Mouse (Mus musculus) spleen, adult 10 weeks (tissue): ENCODE measurements around the gene Dnah5. TPM values are rescaled to one million over a fixed set of nuclear protein-coding genes. Genes with fewer than 3 reads are reported as not detected.

Experiments
- polyA plus RNA-seq: library from polyadenylated mRNA; stranded (reverse); fragments of 350-450 nt; fragmentation: Illumina TruSeq; extraction: RNeasy Lipid Tissue Mini Kit (QIAGEN cat#74804); gene quantifications from one replicate; pipeline ENCODE4 v1.2.3, GENCODE M21; 2015; ENCODE audit warnings: low replicate concordance; ENCODE audit not compliant: insufficient read depth

Gene Dnah5
- polyA plus RNA-seq: 0.01 TPM

GRCm38 (mm10) chr15:28203111-28204075 is at the start of gene Dnah5:
Dnah5 (plus strand) TSS chr15:28203752.

Other genes with a start within 250 kb of the Dnah5 start
- 27.3 TPM for gene Trio, start 177.9 kb upstream of the Dnah5 start, polyA plus RNA-seq